ENCODE assay signal across 25 mouse cellular contexts in genomic region chr13:62862875-62863274, GRCm38 (mm10). TPM values are rescaled to one million over a fixed set of nuclear protein-coding genes. Genes with fewer than 3 reads are reported as not detected.
"Had no signal": no experiment of that assay in that cellular context is flagged by ENCODE, and none has a peak within 500 bp of the region (broad histone marks: within the 10 kb centered on the region; RNA-seq: fewer than 3 reads in every experiment).

No protein-coding gene starts in this region.

- H3K4me2 ChIP-seq: intestine, embryonic 15.5 days; liver, embryonic 15.5 days; midbrain, embryonic 12.5 days; midbrain, embryonic 15.5 days; neural tube, embryonic 13.5 days; stomach, embryonic 15.5 days had no signal

- H3K4me3 ChIP-seq: intestine, embryonic 15.5 days; left cerebral cortex, adult 2 months; liver, embryonic 15.5 days; midbrain, embryonic 12.5 days; midbrain, embryonic 15.5 days; myocyte; neural tube, embryonic 13.5 days; stomach, embryonic 15.5 days had no signal

- H3K36me3 ChIP-seq: intestine, embryonic 15.5 days; liver, embryonic 15.5 days; midbrain, embryonic 12.5 days; midbrain, embryonic 15.5 days; neural tube, embryonic 13.5 days; stomach, embryonic 15.5 days had no signal

- H3K27ac ChIP-seq: intestine, embryonic 15.5 days; kidney, postnatal 0 days; left cerebral cortex, adult 2 months; liver, embryonic 15.5 days; midbrain, embryonic 12.5 days; midbrain, embryonic 15.5 days; neural tube, embryonic 13.5 days; stomach, embryonic 15.5 days had no signal

- H3K9ac ChIP-seq: intestine, embryonic 15.5 days; liver, embryonic 15.5 days; midbrain, embryonic 12.5 days; midbrain, embryonic 15.5 days; neural tube, embryonic 13.5 days; stomach, embryonic 15.5 days had no signal

- ATAC-seq: intestine, embryonic 15.5 days; midbrain, embryonic 15.5 days had no signal

- DNase-seq: kidney, adult 11 months; kidney, postnatal 25 days; layer of hippocampus, postnatal 36 days; lung, adult 2 months; lung, postnatal 14 days; lung, postnatal 4 days; retina, postnatal 1 day; right cerebral cortex, postnatal 25 days; spleen, adult 18-20 months; thymus, postnatal 25 days had no signal

- H3K27me3 ChIP-seq: intestine, embryonic 15.5 days; liver, embryonic 15.5 days; midbrain, embryonic 12.5 days; midbrain, embryonic 15.5 days; neural tube, embryonic 13.5 days; stomach, embryonic 15.5 days had no signal

- H3K9me3 ChIP-seq: intestine, embryonic 15.5 days; liver, embryonic 15.5 days; midbrain, embryonic 12.5 days; midbrain, embryonic 15.5 days; neural tube, embryonic 13.5 days; stomach, embryonic 15.5 days had no signal

- H3K4me1 ChIP-seq: liver, embryonic 15.5 days; midbrain, embryonic 12.5 days; midbrain, embryonic 15.5 days; stomach, embryonic 15.5 days had no signal

RNA-seq across cellular contexts. Expression of gene Fbp2, which starts 4.7 kb away (rescaled TPM):
- total RNA-seq: layer of hippocampus, adult 8-10 months; layer of hippocampus, postnatal 36 days; left cerebral cortex, adult 2 months; left cerebral cortex, postnatal 36 days; megakaryocyte progenitor cell, adult 5-6 weeks; megakaryocyte-erythroid progenitor cell, adult 5-6 weeks; monocyte, adult 5-6 weeks; neutrophil, adult 5-6 weeks had no signal
- polyA plus RNA-seq: midbrain, embryonic 12.5 days had no signal

RNA-seq across cellular contexts. Expression of gene Fbp1, which starts 25.2 kb away (rescaled TPM):
- total RNA-seq: neutrophil, adult 5-6 weeks had no signal
- polyA plus RNA-seq: midbrain, embryonic 12.5 days; myocyte had no signal
